Mouse (Mus musculus): Measurements from ENCODE around the gene Pnpla8.
"Not testable (repeated sequence)": the region's sequence is repeated elsewhere in the genome, so short reads cannot be mapped to it uniquely, and the experiment has no call there.

Pnpla8 gene

GRCm38 (mm10) chr12:44269311-44269831 is 48.2 kb downstream of the Pnpla8 start:
- DNase-seq (ENCODE audit: low read depth in 2 of 2, low spot score in 2 of 2) = peak; percentile 77

- no peak for DNase-seq (ENCODE audit: low read depth in 2 of 2, low spot score in 2 of 2)
These were observed 53.1 kb downstream of the Pnpla8 start for GRCm38 (mm10) chr12:44274125-44274835.

DNA sequence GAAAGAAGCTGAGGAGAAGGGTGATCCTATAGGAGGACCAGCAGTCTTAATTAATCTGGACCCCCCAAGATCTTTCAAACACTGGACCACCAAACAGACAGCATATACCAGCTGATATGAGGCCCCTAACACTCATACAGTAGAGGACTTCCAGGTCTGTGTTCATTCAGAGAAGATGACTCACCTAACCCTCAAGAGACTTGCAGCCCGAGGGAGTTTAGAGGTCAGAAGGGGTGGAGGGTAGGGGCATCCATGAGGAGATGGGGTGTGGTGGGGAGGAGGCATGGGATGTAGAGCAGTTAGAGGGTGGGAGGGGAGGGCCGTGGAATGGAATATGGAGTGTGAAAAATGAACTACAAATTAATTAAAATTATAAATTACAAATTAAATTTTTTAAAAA is 59.0 kb downstream of the Pnpla8 start:
- DNase-seq (ENCODE audit: low read depth in 2 of 2, low spot score in 2 of 2) = not testable (repeated sequence)

GRCm38 (mm10) chr12:44281534-44281933 is 60.4 kb downstream of the Pnpla8 start:
- no peak for DNase-seq (ENCODE audit: low read depth in 2 of 2, low spot score in 2 of 2)

DNA sequence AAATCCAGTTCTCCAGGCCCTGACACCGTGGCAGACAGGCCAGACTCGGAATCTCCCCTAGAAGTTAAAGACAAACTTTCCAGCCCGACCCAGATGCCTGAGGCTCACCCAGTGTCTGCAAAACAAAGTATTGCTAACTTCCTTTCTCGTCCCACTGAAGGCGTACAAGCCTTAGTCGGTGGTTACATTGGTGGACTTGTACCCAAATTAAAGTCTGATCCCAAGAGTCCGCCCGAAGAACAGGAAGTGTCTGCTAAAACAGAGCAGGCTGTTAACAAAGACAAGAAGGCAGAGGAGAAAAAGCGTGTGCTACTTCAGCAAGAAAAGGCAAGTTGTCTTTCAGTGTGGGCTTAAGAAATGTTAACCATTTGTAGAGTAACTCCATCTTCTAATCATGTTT is 62.2 kb downstream of the Pnpla8 start:
- no peak for DNase-seq (ENCODE audit: low read depth in 2 of 2, low spot score in 2 of 2)

GRCm38 (mm10) chr12:44286992-44287391 is 65.8 kb downstream of the Pnpla8 start:
- DNase-seq (ENCODE audit: low read depth in 2 of 2, low spot score in 2 of 2) = no peak

DNA sequence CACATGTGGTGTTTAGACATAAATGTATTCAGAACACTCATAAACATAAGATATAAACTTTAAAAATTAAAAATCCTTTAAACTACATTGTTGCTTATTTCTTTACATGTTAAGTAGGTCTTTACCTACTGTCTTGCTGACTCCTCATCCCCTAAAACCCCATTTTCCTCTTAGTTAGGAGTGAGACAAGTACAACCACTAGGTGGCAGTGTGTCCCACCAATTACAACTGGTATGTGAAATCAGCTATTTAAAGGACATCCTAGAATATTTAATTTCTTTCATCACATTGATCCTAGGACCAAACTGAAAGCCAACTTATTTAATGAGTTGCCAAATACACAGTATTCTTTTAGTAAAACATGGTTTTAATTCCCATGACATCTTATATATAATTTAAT is 71.1 kb downstream of the Pnpla8 start:
- DNase-seq (ENCODE audit: low read depth in 2 of 2, low spot score in 2 of 2) = peak; percentile 49 to 66

- no peak for DNase-seq (ENCODE audit: low read depth in 2 of 2, low spot score in 2 of 2)
These were observed 79.6 kb downstream of the Pnpla8 start for GRCm38 (mm10) chr12:44300793-44301192.

- no peak for DNase-seq (ENCODE audit: low read depth in 2 of 2, low spot score in 2 of 2)
These were observed 82.8 kb downstream of the Pnpla8 start for GRCm38 (mm10) chr12:44304012-44304411.

DNA sequence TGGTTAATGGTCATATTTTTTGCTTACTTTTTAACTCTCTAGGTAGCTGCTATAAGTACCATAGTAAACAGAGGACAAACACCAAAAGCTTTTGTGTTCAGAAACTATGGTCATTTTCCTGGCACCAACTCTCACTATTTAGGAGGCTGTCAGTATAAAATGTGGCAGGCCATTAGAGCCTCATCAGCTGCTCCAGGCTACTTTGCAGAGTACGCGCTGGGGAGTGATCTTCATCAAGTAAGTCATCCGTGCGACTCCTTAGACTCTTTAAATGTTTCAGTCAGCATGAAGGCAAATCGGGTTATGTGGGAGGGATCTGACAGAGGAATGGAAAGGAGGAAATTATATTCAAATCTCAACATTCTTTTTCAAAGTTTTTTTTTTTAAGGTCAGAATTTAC is 83.7 kb downstream of the Pnpla8 start:
- DNase-seq (ENCODE audit: low read depth in 2 of 2, low spot score in 2 of 2) = no peak

DNA sequence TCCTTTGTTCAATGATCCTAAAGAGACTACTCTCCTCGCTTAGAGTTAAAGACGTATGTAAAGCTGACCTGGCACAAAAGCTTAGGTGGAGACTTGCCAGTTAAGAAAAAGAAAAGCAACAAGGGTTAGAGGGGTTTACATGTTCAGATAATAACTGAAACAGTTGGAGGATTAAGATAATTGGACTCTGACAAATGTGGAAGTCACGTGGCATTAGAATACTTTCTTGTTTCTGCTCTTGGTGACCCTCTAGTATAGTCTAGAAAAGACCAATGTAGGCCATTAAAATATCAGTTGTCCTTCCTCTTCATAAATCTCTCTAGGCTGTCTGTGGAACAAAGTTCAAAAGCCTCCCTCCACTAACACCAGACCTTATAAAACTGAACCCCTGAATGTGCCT is 87.1 kb downstream of the Pnpla8 start:
- no peak for DNase-seq (ENCODE audit: low read depth in 2 of 2, low spot score in 2 of 2)

GRCm38 (mm10) chr12:44315212-44315611 is 94.0 kb downstream of the Pnpla8 start:
- no peak for DNase-seq (ENCODE audit: low read depth in 2 of 2, low spot score in 2 of 2)

- no peak for DNase-seq (ENCODE audit: low read depth in 2 of 2, low spot score in 2 of 2)
These were observed 103.9 kb downstream of the Pnpla8 start for GRCm38 (mm10) chr12:44325091-44325490.

- no peak for DNase-seq (ENCODE audit: low read depth in 2 of 2, low spot score in 2 of 2)
These were observed 106.3 kb downstream of the Pnpla8 start for GRCm38 (mm10) chr12:44327452-44327851.

- DNase-seq (ENCODE audit: low read depth in 2 of 2, low spot score in 2 of 2) = no peak
These were observed 107.5 kb downstream of the Pnpla8 start, which contains the start of gene Nrcam for GRCm38 (mm10) chr12:44328381-44329315. TSS of gene Nrcam (plus strand) at chr12:44328885.

DNA sequence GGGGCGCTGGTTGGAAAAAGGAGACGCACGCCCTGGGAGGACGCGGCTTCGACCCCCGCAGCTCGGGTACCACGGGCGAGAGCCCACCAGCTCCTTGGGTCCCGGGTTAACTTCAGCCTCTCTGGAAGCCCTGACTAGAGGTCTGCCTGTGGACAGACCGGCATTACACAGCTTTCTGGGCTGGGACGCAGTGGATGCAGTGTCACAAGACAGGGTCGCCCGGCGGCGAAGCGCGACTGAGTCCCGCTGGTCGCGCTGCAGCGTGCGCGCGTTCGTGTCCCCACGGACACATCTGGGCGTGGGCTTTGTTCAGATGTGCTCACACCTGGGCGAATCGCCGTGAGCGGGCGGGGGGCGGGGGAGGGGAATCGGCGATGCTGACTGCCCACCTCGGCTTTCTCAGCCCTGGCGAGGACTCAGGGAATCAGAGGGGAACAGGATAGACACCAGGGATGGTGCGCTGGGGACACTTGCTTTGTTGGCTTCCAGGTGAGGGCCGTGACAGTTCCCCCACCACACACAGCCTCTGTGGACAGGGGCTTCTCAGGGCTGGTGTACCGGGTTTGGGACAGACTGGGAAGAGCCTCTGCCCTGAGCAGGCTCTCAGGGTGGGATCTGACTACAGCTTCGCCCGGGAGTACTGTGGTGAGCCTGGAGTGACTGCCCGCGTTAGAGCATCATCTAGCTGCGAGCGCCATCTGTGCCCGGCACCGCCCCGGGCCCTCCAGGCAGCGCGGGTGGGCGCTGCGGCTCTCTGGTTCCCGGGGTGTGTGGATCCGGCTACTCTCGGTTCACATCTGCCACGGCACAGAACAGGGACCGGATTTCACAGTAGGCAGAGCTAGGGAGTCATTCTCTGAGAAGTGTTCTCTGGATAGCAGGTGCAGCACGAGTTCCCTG is 108.4 kb downstream of the Pnpla8 start:
- DNase-seq (ENCODE audit: low read depth in 2 of 2, low spot score in 2 of 2) = no peak

- DNase-seq (ENCODE audit: low read depth in 2 of 2, low spot score in 2 of 2) = no peak
These were observed 109.1 kb downstream of the Pnpla8 start for GRCm38 (mm10) chr12:44330216-44330719.

DNA sequence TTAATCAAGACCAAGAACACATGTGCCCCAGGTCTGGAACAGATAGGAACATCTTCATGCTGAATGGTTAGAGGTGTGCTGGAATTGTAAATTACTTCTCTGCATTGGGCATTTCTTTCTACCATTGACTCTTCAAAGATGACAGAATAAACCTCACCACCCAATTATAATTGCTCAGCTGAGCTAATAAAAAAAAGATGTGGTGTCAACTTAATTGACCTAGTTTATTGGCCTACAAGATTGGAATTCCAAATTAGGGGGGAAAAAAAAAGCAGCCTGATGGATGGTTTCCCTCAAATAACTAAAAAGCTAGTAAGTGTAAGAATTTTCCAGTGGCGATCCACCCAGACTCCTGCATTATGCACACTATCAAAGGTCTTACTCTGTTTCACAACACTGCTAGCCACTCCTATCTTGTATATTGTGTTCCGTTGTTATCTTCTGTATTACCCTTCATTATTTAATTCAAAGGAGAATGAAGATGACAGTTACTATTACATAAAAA is 116.0 kb downstream of the Pnpla8 start:
- no peak for DNase-seq (ENCODE audit: low read depth in 2 of 2, low spot score in 2 of 2)

DNA sequence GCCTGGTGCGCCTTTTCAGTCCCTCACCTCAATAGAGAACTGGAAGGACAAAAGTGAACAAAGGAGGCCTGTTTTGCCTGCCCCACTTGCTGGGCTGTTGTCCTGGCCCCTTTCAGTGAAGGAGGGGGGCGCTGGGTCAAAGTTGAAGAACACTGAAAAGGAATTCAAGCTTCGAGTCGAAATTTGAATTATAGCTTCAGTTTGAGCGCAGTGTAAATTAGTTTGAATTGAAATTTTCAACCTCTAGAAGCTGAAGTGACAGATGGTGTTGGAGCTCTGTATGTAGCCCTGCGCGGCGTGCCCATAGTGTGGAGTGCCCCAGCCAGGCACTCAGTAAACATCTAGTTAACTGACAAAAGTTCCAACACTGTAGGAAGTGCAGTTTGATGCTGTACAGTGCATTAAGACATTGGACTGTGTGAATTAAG is 117.0 kb downstream of the Pnpla8 start:
- no peak for DNase-seq (ENCODE audit: low read depth in 2 of 2, low spot score in 2 of 2)

DNA sequence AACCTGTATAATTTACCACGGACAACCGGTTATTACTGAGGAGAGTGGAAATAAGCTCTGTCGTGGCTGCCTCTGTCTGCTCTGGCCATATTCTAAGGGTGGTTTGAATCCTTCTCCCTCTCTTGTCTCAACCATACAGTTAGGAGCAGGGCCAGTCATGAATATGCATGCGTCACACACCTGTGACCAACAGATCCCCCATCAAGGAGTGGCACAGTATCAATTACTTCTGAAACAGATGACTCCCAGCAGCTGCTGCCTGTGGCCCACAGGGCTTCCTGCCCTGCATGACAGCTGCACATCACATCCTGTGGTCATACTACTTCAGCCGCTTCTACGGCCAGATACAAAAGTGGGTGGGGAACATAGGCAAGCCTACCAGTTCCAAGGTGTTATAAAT is 122.9 kb downstream of the Pnpla8 start:
- no peak for DNase-seq (ENCODE audit: low read depth in 2 of 2, low spot score in 2 of 2)

All from CD8-positive naive resting alpha-beta T cell, adult 2 months (primary cell).